Comparison of ENCODE assay signal across 23 mouse cellular contexts in the genomic region with DNA sequence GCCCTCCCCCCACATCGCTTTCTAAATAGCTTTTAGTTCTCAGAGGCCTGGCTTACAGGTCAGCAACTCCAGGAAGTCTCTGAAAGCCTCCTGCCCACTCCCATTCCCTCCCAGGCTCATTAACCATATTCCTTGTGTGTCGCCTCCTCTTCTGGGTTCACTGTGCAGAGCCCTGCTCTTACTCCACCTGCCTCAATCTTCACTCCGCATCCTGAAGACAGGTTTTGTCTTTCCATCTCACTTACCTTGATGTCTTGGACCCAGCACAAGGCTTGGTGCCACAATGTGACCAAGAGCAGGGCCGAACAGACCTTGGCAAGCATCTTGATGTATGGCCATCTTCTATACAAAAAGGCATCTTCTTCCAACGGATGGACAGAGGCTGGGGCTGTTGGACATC. TPM values are rescaled to one million over a fixed set of nuclear protein-coding genes. Genes with fewer than 3 reads are reported as not detected.
"Had no signal": no experiment of that assay in that cellular context is flagged by ENCODE, and none has a peak within 500 bp of the region (broad histone marks: within the 10 kb centered on the region; RNA-seq: fewer than 3 reads in every experiment).

No protein-coding gene starts in this region.

- H3K4me2 ChIP-seq: embryonic facial prominence, embryonic 12.5 days; embryonic facial prominence, embryonic 13.5 days; embryonic facial prominence, embryonic 15.5 days; forebrain, embryonic 12.5 days; forebrain, embryonic 13.5 days; forebrain, embryonic 15.5 days had no signal

- DNase-seq: cerebellum, adult 8-10 months; cerebellum, adult 9-10 months; cerebellum, adult 9-11 months; cerebellum, postnatal 36 days; embryo, embryonic 11 days; forebrain, postnatal 0 days; gastrocnemius, adult 2 months; gastrocnemius, postnatal 10 days; gastrocnemius, postnatal 14 days; gastrocnemius, postnatal 25 days; heart, adult 18-20 months; heart, adult 2 months had no signal

- H3K27ac ChIP-seq: embryonic facial prominence, embryonic 10.5 days; embryonic facial prominence, embryonic 12.5 days; embryonic facial prominence, embryonic 13.5 days; embryonic facial prominence, embryonic 15.5 days; forebrain, embryonic 10.5 days; forebrain, embryonic 12.5 days; forebrain, embryonic 13.5 days; forebrain, embryonic 15.5 days; gastrocnemius, adult 2 months; heart, adult 2 months had no signal

- H3K9ac ChIP-seq: embryonic facial prominence, embryonic 12.5 days; embryonic facial prominence, embryonic 13.5 days; embryonic facial prominence, embryonic 15.5 days; forebrain, embryonic 12.5 days; forebrain, embryonic 13.5 days; forebrain, embryonic 15.5 days; forebrain, postnatal 0 days had no signal

- H3K9me3 ChIP-seq: embryonic facial prominence, embryonic 12.5 days; embryonic facial prominence, embryonic 15.5 days had no signal

- H3K4me3 ChIP-seq: embryonic facial prominence, embryonic 10.5 days; embryonic facial prominence, embryonic 12.5 days; embryonic facial prominence, embryonic 13.5 days; embryonic facial prominence, embryonic 15.5 days; erythroblast, embryonic 14.5 days; forebrain, embryonic 10.5 days; forebrain, embryonic 12.5 days; forebrain, embryonic 13.5 days; forebrain, embryonic 15.5 days; gastrocnemius, adult 2 months; heart, adult 2 months had no signal

- ATAC-seq: forebrain, embryonic 13.5 days; forebrain, embryonic 14.5 days; forebrain, embryonic 15.5 days; forebrain, embryonic 16.5 days; forebrain, postnatal 0 days had no signal

- H3K36me3 ChIP-seq: embryonic facial prominence, embryonic 12.5 days; embryonic facial prominence, embryonic 13.5 days had no signal

- H3K27me3 ChIP-seq: embryonic facial prominence, embryonic 12.5 days; embryonic facial prominence, embryonic 13.5 days; embryonic facial prominence, embryonic 15.5 days; forebrain, embryonic 12.5 days; forebrain, embryonic 13.5 days; forebrain, embryonic 15.5 days had no signal

- H3K4me1 ChIP-seq: embryonic facial prominence, embryonic 12.5 days; forebrain, embryonic 15.5 days had no signal

RNA-seq across cellular contexts. Expression of gene A3galt2, which starts 4.0 kb away (rescaled TPM):
- polyA plus RNA-seq: erythroblast, embryonic 14.5 days had no signal
